Mouse (Mus musculus): Measurements from ENCODE around the gene Ripply3. TPM values are rescaled to one million over a fixed set of nuclear protein-coding genes. Genes with fewer than 3 reads are reported as not detected.

Ripply3 gene
- polyA plus RNA-seq, 1 experiment, result 0.47 TPM

DNA sequence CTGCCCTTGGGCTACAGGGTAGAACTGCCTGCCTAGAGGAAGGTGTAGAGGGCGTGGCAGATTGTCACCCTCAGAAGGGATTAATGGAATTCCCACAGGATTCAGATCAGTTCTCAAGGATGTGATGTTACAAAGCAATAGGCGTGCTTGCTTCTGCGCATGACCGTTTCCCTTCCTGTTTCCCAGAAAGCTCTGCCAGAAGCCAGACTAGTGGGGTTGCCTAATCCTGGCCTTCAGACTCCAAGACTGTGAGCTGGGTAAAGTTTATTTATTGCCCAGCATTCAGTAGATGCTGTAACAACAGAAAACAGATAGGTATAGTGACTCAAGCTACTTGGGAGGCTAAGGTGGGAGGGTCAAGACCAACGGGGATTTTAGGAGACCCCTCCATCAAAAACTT is 30.1 kb upstream of the Ripply3 start:
- Histone ChIP-seq H3K36me3 (ENCODE audit: control insufficient read depth, insufficient read depth, low read length) (no peaks in the 10 kb centered on the region), H3K4me3 (ENCODE audit: low read depth, low read length) (no peak overlapping the region), H3K27me3 (ENCODE audit: control insufficient read depth, insufficient read depth, low read length) (no peaks in the 10 kb centered on the region), H3K27ac (ENCODE audit: insufficient read depth, low read depth, low read length) (no peak overlapping the region), H3K4me1 (ENCODE audit: control insufficient read depth, insufficient read depth, insufficient read length, low read length) (peaks cover 2% of the 10 kb centered on the region; the same call in 1 of the 2 replicates)
- 90% methylated on average over 5 of the region's 5 CpGs for WGBS
- TF ChIP-seq CTCF (IDR thresholded peaks at IDR 0.05; ENCODE audit: extremely low read depth, insufficient read length, insufficient replicate concordance, low read depth, low read length) (no peak), POLR2A (IDR thresholded peaks at IDR 0.05; ENCODE audit: low read depth, low read length) (no peak)

DNA sequence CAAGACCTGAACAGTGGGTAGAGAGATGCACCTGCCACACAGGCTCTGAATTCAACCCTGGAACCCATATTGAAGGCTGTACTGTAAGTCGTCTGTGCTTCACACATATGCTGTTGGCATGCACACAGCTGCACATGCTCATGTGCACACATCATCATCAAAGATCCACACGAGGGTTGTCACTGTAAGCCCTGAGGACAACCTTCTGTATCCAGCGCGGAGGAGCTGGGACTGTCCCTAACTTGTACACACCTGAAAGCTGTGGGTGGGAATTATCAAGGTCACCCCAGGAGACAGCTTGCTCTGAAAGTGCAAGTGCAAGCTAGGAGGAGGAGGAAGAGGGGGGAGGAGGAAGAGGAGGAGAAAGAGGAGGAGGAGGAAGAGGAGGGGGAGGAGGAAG is 29.0 kb upstream of the Ripply3 start:
- Histone ChIP-seq H3K27ac (ENCODE audit: insufficient read depth, low read depth, low read length) (no peak overlapping the region), H3K27me3 (ENCODE audit: control insufficient read depth, insufficient read depth, low read length) (no peaks in the 10 kb centered on the region), H3K4me1 (ENCODE audit: control insufficient read depth, insufficient read depth, insufficient read length, low read length) (peaks cover 2% of the 10 kb centered on the region; the same call in 1 of the 2 replicates), H3K36me3 (ENCODE audit: control insufficient read depth, insufficient read depth, low read length) (no peaks in the 10 kb centered on the region), H3K4me3 (ENCODE audit: low read depth, low read length) (no peak overlapping the region)
- TF ChIP-seq CTCF (IDR thresholded peaks at IDR 0.05; ENCODE audit: extremely low read depth, insufficient read length, insufficient replicate concordance, low read depth, low read length) (no peak), POLR2A (IDR thresholded peaks at IDR 0.05; ENCODE audit: low read depth, low read length) (no peak)
- 48% methylated on average over 4 of the region's 4 CpGs for WGBS

GRCm38 (mm10) chr16:94301194-94301593 is 27.0 kb upstream of the Ripply3 start:
- no peak overlapping the region for H3K4me3 ChIP-seq (ENCODE audit: low read depth, low read length)
- H3K27me3 ChIP-seq (ENCODE audit: control insufficient read depth, insufficient read depth, low read length), result no peaks in the 10 kb centered on the region
- peaks cover 2% of the 10 kb centered on the region; the same call in 1 of the 2 replicates for H3K4me1 ChIP-seq (ENCODE audit: control insufficient read depth, insufficient read depth, insufficient read length, low read length)
- 89% methylated on average over 4 of the region's 4 CpGs for WGBS
- no peaks in the 10 kb centered on the region for H3K36me3 ChIP-seq (ENCODE audit: control insufficient read depth, insufficient read depth, low read length)
- TF ChIP-seq POLR2A (IDR thresholded peaks at IDR 0.05; ENCODE audit: low read depth, low read length) (no peak), CTCF (IDR thresholded peaks at IDR 0.05; ENCODE audit: extremely low read depth, insufficient read length, insufficient replicate concordance, low read depth, low read length) (no peak)
- no peak overlapping the region for H3K27ac ChIP-seq (ENCODE audit: insufficient read depth, low read depth, low read length)

DNA sequence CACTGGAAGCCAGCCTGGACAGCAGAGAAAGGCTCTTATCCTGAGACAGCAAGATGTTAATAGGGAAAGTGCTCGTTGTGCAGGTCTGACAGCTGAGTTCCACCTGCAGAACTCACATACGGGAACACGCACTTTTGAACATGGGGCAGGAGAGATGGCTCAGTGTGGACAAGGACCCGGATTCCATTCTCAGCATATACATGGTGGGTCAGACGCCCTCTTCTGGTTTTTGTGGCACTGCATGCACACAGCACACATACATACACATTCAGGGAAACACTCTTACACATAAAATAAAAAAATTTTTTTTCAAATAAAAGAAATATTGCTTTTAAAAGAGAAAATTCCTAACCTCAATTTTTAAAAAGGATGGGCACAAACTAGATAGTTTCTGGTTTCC is 26.5 kb upstream of the Ripply3 start:
- no peak overlapping the region for H3K27ac ChIP-seq (ENCODE audit: insufficient read depth, low read depth, low read length)
- no peak overlapping the region for H3K4me3 ChIP-seq (ENCODE audit: low read depth, low read length)
- H3K27me3 ChIP-seq (ENCODE audit: control insufficient read depth, insufficient read depth, low read length), result no peaks in the 10 kb centered on the region
- WGBS, result 83% methylated on average over 5 of the region's 5 CpGs
- H3K4me1 ChIP-seq (ENCODE audit: control insufficient read depth, insufficient read depth, insufficient read length, low read length), result peaks cover 2% of the 10 kb centered on the region; the same call in 1 of the 2 replicates
- no peaks in the 10 kb centered on the region for H3K36me3 ChIP-seq (ENCODE audit: control insufficient read depth, insufficient read depth, low read length)
- TF ChIP-seq CTCF (IDR thresholded peaks at IDR 0.05; ENCODE audit: extremely low read depth, insufficient read length, insufficient replicate concordance, low read depth, low read length), result no peak
- TF ChIP-seq POLR2A (IDR thresholded peaks at IDR 0.05; ENCODE audit: low read depth, low read length), result no peak

DNA sequence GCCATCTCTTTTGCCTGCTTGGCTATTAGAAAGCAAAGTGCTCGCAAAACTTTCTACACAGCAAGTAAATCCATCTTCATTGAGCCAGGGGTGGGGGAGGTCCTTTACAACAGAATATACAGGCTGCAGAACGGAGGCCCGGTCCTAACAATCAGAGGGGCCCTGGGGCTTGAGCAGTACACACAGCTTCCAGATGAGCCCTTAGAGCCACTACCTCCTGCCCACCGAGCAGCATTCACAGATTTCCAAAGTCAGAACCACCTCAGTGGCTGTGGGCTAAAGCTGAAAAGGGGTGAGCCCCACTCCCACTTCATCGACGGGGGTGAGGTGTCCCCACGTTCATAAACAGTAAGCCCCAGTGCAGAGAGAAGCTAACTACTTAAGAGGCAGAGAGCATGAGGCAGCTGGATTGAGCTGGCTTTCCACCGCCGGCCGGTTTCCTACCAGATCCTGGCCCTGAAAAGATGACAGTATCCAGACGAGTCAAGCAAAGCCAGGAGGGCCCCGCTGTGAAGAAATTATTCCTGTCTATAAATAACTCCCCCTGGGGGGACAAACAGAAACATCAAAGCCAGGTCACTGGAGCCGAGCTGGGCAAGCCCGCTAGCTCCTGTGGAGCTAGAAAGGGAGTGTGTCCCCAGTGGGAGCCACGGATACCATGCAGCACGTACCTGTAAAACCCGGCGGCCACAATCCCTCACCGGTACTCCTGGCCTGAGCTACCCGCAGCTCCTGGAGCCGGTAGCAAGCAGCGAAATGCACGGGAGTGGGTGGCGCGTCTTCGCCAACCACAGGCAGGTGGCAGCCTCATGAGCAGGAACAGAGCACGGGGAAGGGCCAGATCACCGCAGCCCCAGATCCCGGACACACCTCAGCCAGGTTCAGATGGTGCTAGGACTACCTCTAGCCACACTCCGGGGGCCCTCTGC is 25.7 kb upstream of the Ripply3 start:
- H3K4me1 ChIP-seq (ENCODE audit: control insufficient read depth, insufficient read depth, insufficient read length, low read length), result peaks cover 2% of the 10 kb centered on the region; the same call in 1 of the 2 replicates
- H3K36me3 ChIP-seq (ENCODE audit: control insufficient read depth, insufficient read depth, low read length), result no peaks in the 10 kb centered on the region
- TF ChIP-seq CTCF (IDR thresholded peaks at IDR 0.05; ENCODE audit: extremely low read depth, insufficient read length, insufficient replicate concordance, low read depth, low read length), result 0 out of 2 replicates have a peak, but pooled peaks have one; percentile 2
- TF ChIP-seq POLR2A (IDR thresholded peaks at IDR 0.05; ENCODE audit: low read depth, low read length), result no peak
- H3K27me3 ChIP-seq (ENCODE audit: control insufficient read depth, insufficient read depth, low read length), result no peaks in the 10 kb centered on the region
- H3K4me3 ChIP-seq (ENCODE audit: low read depth, low read length), result peak overlapping the region; percentile 15; the same call in 1 of the 2 replicates
- WGBS, result 22% methylated on average over 30 of the region's 30 CpGs
- H3K27ac ChIP-seq (ENCODE audit: insufficient read depth, low read depth, low read length), result no peak overlapping the region

DNA sequence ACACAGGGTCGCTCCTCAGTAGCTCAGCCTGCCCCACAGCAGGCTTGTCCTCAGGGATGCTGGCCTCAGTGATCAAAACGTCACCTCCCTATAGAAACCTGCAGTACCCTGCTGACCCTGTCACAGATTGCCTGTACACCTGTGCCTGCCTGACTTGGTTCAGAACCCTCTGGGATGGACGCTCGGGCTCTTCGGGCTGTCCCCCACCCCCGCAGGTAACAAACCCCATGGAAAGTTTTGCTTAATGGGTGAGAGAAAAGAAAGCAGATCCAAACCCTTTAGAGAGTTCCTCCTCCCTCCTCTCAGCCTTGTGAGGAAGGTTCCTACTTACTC is 25.1 kb upstream of the Ripply3 start:
- Histone ChIP-seq H3K27ac (ENCODE audit: insufficient read depth, low read depth, low read length) (no peak overlapping the region), H3K27me3 (ENCODE audit: control insufficient read depth, insufficient read depth, low read length) (no peaks in the 10 kb centered on the region), H3K4me1 (ENCODE audit: control insufficient read depth, insufficient read depth, insufficient read length, low read length) (peaks cover 2% of the 10 kb centered on the region; the same call in 1 of the 2 replicates), H3K4me3 (ENCODE audit: low read depth, low read length) (no peak overlapping the region), H3K36me3 (ENCODE audit: control insufficient read depth, insufficient read depth, low read length) (no peaks in the 10 kb centered on the region)
- TF ChIP-seq POLR2A (IDR thresholded peaks at IDR 0.05; ENCODE audit: low read depth, low read length) (no peak), CTCF (IDR thresholded peaks at IDR 0.05; ENCODE audit: extremely low read depth, insufficient read length, insufficient replicate concordance, low read depth, low read length) (no peak)
- 28% methylated on average over 6 of the region's 6 CpGs for WGBS

DNA sequence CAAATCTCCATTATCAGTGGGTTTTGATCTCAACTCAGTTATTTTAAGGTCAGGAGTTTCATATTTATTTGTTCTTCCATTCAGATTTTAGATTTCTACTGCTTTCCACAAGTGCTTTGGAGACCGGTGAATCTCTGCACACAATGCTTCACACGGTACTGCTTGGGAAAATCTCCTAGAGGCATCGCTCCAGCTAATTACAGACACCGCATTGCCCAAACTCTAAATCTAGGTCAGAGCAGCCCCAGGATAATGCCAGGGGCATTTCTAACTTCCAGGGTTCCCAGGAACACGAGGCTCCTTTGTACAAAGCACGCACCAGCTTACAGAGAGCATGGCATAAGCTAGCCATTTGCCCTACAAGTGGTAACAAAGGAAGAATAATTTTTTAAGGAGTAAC is 20.7 kb upstream of the Ripply3 start:
- Histone ChIP-seq H3K4me1 (ENCODE audit: control insufficient read depth, insufficient read depth, insufficient read length, low read length) (peaks cover 2% of the 10 kb centered on the region), H3K27ac (ENCODE audit: insufficient read depth, low read depth, low read length) (no peak overlapping the region), H3K27me3 (ENCODE audit: control insufficient read depth, insufficient read depth, low read length) (no peaks in the 10 kb centered on the region), H3K4me3 (ENCODE audit: low read depth, low read length) (no peak overlapping the region), H3K36me3 (ENCODE audit: control insufficient read depth, insufficient read depth, low read length) (no peaks in the 10 kb centered on the region)
- TF ChIP-seq CTCF (IDR thresholded peaks at IDR 0.05; ENCODE audit: extremely low read depth, insufficient read length, insufficient replicate concordance, low read depth, low read length), result no peak
- TF ChIP-seq POLR2A (IDR thresholded peaks at IDR 0.05; ENCODE audit: low read depth, low read length), result no peak
- WGBS, result 74% methylated on average over 6 of the region's 6 CpGs
